Mouse (Mus musculus): ENCODE measurements around the gene 1700034J05Rik. TPM values are rescaled to one million over a fixed set of nuclear protein-coding genes. Genes with fewer than 3 reads are reported as not detected.

The 1700034J05Rik gene
- polyA plus RNA-seq (2012; rRNA removed), result not detected in 2 replicates

GRCm38 (mm10) chr6:146954258-146954657 is at the start of gene 1700034J05Rik:
Gene 1700034J05Rik (minus strand): TSS chr6:146954422.
- DNase-seq (ENCODE audit: low spot score), result no peak

GRCm38 (mm10) chr6:146999755-147000154 is 45.5 kb upstream of the 1700034J05Rik start:
- no peak for DNase-seq (ENCODE audit: low spot score)

- DNase-seq (ENCODE audit: low spot score), result no peak
Measured at GRCm38 (mm10) chr6:146999302-146999701, 45.1 kb upstream of the 1700034J05Rik start.

GRCm38 (mm10) chr6:146998710-146999109 is 44.5 kb upstream of the 1700034J05Rik start:
- DNase-seq (ENCODE audit: low spot score), result no peak

GRCm38 (mm10) chr6:146997006-146997405 is 42.8 kb upstream of the 1700034J05Rik start:
- DNase-seq (ENCODE audit: low spot score), result no peak

- no peak for DNase-seq (ENCODE audit: low spot score)
Measured at GRCm38 (mm10) chr6:146995878-146996277, 41.7 kb upstream of the 1700034J05Rik start.

GRCm38 (mm10) chr6:146995391-146995790 is 41.2 kb upstream of the 1700034J05Rik start:
- DNase-seq (ENCODE audit: low spot score), result no peak

GRCm38 (mm10) chr6:146994236-146994635 is 40.0 kb upstream of the 1700034J05Rik start:
- DNase-seq (ENCODE audit: low spot score), result no peak

GRCm38 (mm10) chr6:146984569-146984968 is 30.3 kb upstream of the 1700034J05Rik start:
- no peak for DNase-seq (ENCODE audit: low spot score)

GRCm38 (mm10) chr6:146981249-146981835 is 27.1 kb upstream of the 1700034J05Rik start:
- no peak for DNase-seq (ENCODE audit: low spot score)

GRCm38 (mm10) chr6:146979953-146980352 is 25.7 kb upstream of the 1700034J05Rik start:
- DNase-seq (ENCODE audit: low spot score), result no peak

GRCm38 (mm10) chr6:146979115-146979744 is 25.0 kb upstream of the 1700034J05Rik start:
- no peak for DNase-seq (ENCODE audit: low spot score)

GRCm38 (mm10) chr6:146978691-146979114 is 24.5 kb upstream of the 1700034J05Rik start:
- no peak for DNase-seq (ENCODE audit: low spot score)

- no peak for DNase-seq (ENCODE audit: low spot score)
Measured at GRCm38 (mm10) chr6:146976446-146976845, 22.2 kb upstream of the 1700034J05Rik start.

- DNase-seq (ENCODE audit: low spot score), result no peak
Measured at GRCm38 (mm10) chr6:146973830-146974229, 19.6 kb upstream of the 1700034J05Rik start.

- DNase-seq (ENCODE audit: low spot score), result no peak
Measured at GRCm38 (mm10) chr6:146973406-146973805, 19.2 kb upstream of the 1700034J05Rik start.

GRCm38 (mm10) chr6:146972740-146973139 is 18.5 kb upstream of the 1700034J05Rik start:
- DNase-seq (ENCODE audit: low spot score), result no peak

- no peak for DNase-seq (ENCODE audit: low spot score)
Measured at GRCm38 (mm10) chr6:146972009-146972408, 17.8 kb upstream of the 1700034J05Rik start.

GRCm38 (mm10) chr6:146971366-146971765 is 17.1 kb upstream of the 1700034J05Rik start:
- DNase-seq (ENCODE audit: low spot score), result no peak

- DNase-seq (ENCODE audit: low spot score), result no peak
Measured at GRCm38 (mm10) chr6:146970811-146971210, 16.6 kb upstream of the 1700034J05Rik start.

- no peak for DNase-seq (ENCODE audit: low spot score)
Measured at GRCm38 (mm10) chr6:146967836-146968235, 13.6 kb upstream of the 1700034J05Rik start.

GRCm38 (mm10) chr6:146966446-146967019 is 12.3 kb upstream of the 1700034J05Rik start:
- no peak for DNase-seq (ENCODE audit: low spot score)

GRCm38 (mm10) chr6:146965139-146965772 is 11.0 kb upstream of the 1700034J05Rik start:
- DNase-seq (ENCODE audit: low spot score), result no peak
